Mouse (Mus musculus): ENCODE results near the gene Cyp11a1.

DNA sequence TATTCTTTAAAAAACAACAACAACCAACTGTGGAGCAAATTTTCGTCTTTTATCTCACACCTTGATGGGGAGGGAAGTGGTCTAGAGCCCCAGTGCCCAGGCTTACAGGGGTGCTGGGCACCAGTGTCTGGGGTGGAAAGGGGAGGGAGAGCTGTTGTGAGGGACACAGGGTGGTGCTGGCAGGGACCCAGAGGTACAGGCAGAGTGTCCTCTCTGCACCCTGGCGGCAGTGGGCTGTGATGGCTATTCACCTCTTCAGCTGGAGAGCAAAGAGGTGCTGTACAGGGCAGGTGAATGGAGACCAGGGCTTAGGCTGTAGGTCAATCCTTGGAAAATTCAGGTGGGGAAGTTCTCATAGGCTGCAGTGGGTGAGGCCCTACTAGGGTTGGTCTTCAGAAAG, 6.5 kb upstream of the Cyp11a1 start:
- TF ChIP-seq CTCF (IDR thresholded peaks at IDR 0.05; ENCODE audit: extremely low read depth, insufficient read length, insufficient replicate concordance, low read depth, low read length) (no peak), POLR2A (IDR thresholded peaks at IDR 0.05; ENCODE audit: low read depth, low read length) (no peak)
